Mouse (Mus musculus) spleen, adult 2 months (tissue): ENCODE results near the gene Srek1.

Experiments
- CTCF ChIP-seq: fragments of 200-500 bp; IDR thresholded peaks from 2 replicates; pipeline ENCODE4 v1.5.1; 2011; ENCODE audit warnings: mild to moderate bottlenecking, inconsistent platforms; ENCODE audit not compliant: insufficient read depth, insufficient read length, insufficient replicate concordance; ENCODE audit errors: extremely low read depth
- POLR2A ChIP-seq: fragments of 200-500 bp; IDR thresholded peaks from 2 replicates; pipeline ENCODE4 v1.6.1; 2011; ENCODE audit warnings: low read depth, low read length, inconsistent platforms

DNA sequence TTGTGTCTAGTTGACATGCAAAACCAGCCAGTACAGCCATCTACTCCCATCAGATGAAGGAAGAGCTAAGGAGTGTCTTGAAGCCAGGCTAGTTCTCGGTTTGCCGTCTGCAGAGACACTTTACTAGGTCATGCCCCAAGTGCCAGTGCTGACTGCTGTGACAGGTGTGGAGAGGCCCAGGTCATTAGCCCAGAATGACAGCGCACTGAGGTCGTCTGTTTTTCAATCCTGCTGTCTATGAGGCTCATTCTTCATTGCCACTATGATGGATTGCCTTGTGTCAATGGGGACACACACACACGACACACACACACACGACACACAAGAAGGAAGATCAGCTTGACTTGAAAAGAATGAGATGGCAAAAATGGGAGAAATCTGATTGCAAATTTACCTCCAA is 79.0 kb downstream of the Srek1 start:
- TF ChIP-seq POLR2A (no peak), CTCF (no peak)
